Mouse (Mus musculus) spleen, adult 12 weeks (tissue): ENCODE data around the gene Traf3ip2.

Experiments
- DNase-seq: peaks from one replicate; pipeline ENCODE4 v3.0.0; 2022; ENCODE audit warnings: low spot score

Traf3ip2 gene

DNA sequence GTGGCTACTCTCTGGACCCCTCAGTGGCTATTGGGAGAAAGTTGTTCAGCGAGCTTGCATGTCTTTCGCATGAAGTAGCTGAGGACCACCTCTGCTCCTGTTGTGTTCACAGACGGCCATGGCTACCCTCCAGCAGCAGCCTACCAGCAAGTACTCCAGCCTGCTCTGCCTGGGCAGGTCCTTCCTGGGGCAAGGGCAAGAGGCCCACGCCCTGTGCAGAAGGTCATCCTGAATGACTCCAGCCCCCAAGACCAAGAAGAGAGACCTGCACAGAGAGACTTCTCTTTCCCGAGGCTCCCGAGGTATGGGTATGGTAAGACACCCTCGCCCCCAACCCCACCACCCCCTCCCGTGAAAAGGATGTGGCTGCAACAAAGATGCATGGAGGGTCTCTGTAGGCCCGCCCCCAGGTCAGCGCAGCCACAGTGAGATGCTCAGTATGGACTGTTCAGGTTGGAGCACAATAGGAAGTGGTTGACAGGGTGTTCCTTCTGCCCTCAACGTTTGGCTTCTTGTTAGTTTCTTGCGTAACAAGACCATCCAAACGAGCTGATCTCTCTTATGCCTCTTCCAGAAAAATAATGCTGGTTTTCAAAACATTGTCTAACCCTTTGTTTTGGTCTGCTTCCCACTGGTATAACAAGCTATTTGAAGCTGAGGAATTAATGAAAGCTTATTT is 21.8 kb downstream of the Traf3ip2 start:
- DNase-seq = no peak

DNA sequence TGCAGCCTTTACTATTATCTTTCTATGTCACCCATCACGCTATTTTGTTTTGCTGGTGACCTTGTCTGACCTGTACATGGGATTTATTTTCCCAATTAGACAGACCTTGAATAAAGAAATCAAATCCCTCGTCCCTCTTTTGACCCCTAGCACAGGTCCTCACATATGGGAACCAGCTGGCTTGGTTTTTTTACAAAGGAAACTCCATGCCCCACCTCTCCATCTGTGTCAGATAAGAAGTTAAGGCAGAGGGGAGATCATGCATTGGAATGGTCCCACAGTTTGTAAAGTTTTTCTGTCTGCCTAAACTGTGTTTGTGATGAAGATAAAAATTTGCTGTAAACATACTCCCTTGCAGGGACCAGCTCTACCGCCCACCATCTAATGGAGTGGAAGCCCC is 26.1 kb downstream of the Traf3ip2 start:
- no peak for DNase-seq

DNA sequence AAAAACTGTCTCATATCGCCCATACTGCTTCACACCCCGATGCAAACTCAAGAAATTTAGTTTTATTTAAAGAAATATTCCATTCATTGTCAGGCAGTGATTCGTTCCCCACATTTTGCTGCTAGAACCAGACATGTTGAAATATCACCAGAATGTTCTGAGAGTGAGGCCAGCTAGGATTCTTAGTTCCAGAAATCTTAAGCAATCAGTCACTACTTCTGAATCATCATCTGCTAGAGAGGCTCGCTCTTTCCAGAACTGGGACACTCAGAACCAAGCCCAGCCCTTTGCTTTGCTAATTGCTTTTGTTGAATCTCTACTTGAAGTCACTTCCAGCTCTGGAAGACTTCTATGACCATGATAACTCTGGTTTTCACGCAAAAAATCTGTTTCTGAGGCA is 27.0 kb downstream of the Traf3ip2 start:
- DNase-seq = no peak

DNA sequence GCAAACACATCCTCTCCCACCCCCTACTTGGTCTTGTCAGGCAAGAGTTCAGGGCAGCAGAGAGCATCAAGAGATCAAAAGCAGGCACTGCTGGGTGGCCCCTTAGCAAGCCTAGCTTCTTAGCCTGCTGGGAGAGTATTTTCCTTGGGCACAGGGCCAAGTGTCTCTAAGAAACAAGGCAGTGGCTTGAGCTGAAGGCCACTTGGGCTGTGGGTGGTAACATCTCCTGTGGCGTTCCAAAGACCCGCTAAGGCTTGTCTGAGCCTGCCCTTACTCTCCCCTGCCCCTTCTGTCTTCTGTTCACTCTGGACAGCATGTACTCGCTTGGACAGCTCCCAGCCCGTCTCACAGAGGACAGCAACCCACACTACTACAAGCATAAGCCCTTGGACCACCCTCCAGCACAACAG is 28.1 kb downstream of the Traf3ip2 start:
- no peak for DNase-seq

DNA sequence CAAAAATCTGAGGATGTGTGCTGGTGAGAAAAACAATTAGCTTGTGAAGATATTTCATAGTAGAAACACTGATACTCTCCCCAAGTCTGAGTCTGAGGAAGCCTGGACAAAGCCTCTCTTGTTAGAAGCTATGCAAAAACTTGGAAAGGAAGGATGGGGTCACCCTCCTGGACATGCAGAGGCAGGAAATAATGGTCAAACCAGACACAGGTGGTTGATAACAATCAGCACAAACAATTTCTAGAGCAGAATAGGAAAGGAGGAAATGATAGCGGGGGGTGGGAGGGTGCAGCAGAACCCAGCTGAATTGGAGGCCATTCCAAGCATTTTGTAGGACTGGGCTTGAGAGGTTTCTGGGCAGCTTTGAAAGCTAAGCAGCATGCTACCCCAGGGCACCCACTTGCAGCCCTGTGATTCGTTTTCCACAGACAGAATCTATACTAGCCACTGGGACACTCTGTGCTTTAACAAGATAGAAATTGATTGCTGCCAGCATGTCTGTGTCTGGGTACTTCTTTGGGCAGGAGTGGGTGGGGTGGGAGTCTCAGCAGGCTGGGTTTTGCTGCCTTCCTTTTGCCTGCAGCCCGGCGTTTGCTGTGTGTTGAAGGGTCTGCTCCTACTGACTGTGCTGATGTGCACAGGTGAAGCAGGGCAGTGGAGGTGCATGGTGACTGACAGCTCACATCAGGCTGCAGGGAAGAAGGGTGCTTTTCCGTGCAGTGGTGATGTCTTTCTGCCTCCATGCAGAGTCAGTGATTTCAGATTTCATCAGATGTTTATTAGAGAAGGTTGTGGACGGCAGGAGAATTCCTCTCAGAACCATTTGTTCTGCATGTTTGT is 33.3 kb downstream of the Traf3ip2 start:
- no peak for DNase-seq

DNA sequence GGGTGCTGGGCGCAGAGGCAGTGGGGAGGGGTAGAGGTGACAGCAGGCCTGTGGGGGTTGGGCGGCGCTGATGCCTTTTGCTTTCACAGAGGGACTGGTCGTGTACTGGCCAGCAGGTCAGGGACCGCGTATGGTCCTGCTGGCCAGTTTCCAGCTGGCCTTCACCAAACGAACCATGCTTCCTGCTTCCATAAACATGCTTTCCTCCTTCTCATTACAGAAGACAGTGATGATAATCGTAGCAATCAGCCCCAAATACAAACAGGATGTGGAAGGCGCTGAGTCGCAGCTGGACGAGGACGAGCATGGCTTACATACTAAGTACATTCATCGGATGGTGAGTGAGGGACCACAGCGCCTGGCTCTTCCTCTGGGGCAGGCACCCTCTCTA is 33.9 kb downstream of the Traf3ip2 start:
- no peak for DNase-seq

DNA sequence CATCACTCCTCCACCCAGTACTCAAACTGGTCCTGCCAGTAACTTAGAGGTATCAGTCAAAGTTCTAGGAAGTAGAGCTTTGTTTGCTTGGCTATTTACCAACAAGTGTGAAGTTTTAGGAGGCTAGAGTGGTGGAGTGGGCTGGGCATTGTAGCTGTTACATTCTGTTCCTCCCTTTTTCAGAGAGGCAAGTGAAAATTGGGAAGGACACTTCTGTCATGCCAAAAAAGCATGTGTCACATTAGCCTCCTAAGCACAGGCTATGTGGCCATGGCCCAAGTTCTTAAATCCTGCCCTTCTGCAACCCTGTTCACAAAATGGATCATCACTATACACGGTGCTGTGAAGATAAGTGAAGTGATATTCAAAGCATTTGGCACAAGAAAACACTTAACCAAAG is 34.4 kb downstream of the Traf3ip2 start:
- DNase-seq = no peak

DNA sequence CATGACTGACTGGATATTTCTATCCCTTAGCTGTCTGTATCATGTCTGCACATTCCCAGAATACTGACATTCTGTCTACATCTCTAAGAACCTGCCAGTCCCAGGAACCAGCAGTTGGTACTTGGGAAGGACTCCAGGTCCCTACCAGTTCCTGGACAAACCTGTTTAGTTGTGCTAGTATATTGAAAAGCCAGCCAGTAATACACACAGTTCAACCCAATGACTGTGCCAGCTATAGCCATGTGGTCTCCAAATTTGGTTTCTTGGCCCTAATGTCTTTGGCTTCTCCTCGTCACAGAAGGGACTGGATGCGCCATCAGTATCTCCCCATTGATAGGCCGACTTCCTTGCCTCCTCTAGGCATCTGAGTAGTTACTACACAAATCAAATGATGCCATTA is 35.5 kb downstream of the Traf3ip2 start:
- DNase-seq = no peak

DNA sequence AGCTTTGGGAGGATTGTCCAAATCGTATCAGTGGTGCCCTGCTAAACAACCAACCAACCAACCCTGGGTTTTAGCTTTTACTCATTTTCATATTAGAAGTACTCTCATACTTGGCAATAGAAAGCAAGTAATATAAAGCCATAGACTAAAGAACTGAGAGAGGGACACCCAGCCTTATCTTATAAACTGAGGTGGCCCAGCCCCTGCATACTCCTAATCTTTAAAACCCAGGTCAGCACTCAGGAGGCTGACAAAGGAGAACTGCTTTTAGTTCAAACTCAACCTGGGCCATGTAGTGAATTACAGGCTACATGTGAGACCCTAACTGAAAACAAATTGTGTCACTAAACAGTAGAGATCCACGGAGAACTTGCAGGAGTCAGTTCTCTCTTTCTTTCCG is 36.8 kb downstream of the Traf3ip2 start:
- no peak for DNase-seq

DNA sequence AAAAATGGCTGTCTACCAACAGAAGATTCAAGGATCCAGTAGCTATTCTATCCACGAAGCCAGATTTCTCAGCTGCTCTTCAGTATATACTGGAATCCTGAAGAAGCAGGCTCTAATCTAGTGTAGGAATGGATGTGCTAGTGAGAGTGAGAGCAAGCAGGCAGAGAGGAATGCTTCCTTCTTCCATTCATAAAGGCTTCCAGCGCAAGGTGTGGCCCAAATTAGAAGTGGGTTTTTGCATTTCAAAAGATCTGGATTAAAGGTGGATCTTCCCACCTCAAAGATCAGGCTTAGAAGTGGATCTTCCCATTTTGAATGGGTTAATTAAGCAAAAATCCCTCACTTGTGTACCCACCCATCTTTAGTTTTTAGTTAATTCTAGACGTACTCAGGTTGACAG is 37.6 kb downstream of the Traf3ip2 start:
- DNase-seq = no peak

DNA sequence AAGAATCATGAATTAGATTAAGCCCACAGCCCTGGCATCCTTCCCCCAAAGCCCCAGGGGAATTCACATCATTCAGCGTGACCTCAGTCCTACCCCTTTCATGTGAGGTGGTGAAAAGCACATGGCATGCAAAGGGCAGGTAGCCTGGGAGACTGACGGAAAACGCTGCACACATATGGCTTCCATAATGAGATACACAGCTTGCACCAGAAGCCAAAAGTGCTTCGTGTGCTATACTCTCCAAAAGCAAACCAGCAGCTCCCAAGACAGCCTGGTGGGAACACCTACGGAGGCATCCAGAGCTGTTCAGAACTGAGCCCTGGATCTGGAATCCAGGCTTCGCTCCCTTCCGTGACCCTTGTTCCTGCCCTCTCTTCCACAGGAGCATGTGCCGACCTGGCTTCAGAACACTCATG is 41.3 kb downstream of the Traf3ip2 start:
- DNase-seq = no peak

DNA sequence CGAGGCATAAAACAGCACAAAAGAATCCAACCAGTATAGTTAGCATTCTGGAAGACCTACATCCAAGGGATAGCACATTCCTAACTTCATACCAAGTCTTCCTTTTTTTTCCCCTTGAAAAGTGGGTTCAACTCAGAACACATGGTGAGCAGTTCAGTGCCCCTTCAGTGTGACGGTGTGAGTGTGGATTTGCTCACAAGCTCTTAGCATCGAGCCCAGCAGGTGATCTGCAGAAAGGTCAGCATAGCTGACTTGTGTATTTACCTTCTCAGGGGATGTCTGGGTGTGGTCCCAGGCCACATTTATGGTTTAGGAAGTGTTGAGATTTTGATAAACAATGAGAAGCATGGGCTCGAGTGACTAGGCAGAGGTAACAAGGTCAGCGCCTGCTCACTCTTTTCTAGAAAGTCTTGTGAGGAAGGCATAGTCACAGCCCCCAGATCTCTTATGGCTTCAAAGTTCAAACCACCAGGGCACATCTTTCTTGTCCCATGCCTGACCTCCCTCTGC is 46.2 kb downstream of the Traf3ip2 start:
- DNase-seq = no peak

DNA sequence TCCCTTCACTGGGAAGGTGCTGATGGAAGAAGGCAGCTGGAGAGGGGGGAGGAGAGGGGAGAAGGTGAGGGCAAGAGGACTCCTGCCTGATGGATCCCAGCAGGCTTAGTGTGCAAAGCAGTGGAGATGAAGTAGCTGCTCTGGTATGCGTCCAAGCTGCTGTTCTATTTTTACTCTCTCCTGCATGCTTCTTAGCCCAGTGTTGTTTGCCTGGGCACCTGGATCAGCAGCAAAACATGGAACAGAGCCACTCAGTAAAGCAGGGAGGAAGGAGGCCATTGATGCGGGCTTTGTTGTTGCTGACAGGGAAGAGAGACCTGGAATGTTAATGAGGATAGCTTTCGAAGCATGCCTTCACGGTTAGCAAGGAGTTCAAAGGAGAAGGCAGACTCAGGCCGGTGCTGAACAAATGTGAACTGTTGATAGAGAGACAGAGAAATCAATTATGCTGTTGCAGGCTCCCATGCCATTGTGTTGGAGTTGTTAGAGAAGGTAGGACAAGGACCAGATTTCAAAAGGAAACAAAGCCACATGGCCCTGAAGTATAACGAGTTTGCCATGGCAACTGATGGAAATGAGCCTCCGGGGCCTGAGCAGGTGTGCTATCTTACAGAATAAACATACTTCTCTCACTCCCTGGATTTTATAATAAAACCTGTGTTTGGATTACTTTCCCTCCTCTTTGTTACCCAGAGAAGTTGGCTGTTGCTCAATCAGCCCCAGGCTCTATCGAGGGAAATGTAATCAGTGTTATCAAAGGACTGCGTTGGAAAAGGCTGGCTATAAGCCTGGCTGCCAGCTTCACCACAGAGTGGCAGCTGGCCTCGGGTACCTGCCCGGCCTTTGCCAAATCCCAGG is 46.9 kb downstream of the Traf3ip2 start:
- DNase-seq = no peak

DNA sequence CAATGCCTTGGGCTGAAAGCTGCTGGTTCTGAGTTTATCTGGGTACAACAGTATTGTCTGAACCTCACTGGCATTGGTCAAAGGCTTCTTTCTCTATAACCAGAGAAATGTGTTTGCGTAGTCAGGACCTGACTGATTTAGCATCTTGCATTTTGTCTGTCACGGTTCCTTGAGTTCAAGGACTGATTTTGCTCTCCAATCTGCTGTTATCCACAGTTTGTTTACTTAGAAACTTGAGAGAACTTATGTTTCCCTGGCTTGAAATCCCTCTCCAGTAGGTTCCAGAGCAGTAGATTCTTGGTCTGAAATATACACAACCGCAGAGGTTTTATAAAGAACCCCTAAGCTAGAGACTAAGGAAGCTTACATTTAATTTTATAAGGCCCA is 47.5 kb downstream of the Traf3ip2 start:
- no peak for DNase-seq

DNA sequence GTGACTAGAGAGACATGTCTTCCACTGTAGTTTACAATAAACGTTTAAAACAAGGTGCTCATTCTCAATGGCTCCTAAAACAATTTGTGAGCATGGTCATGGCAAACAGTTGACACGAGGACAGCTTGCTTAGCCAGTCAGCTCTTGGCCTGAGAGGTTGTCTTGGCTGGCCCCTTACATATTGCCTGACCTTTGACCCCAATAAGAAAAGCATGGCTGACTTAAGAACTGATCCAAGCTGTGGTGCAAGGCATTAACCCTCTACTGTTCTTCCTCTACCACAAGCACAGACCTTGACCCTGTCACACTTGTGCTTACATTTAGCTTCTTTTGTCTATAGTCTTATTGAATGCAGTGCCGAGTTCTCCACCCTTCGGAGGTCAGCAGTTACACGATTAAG is 48.0 kb downstream of the Traf3ip2 start:
- no peak for DNase-seq

DNA sequence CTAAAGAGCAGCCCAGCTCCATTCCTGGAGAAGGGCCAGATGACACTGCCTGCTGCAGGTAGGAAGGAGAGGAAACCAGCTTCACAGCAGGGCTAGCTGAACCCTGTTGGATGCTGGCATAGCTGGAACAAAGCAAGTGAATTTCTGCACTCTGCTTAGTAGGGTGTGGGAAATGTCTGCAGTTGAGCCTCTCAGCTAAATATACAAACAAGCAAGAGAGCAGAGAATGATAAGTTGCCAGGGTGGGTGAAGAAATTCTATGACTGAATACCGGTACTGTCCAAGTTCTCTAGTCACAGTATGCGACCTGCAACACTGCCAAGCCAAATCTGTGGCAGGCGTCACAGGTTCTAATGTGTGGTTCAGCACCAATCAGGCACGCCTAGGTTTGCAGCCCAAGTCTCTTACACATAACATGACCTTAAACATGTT is 52.4 kb downstream of the Traf3ip2 start:
- DNase-seq = no peak

DNA sequence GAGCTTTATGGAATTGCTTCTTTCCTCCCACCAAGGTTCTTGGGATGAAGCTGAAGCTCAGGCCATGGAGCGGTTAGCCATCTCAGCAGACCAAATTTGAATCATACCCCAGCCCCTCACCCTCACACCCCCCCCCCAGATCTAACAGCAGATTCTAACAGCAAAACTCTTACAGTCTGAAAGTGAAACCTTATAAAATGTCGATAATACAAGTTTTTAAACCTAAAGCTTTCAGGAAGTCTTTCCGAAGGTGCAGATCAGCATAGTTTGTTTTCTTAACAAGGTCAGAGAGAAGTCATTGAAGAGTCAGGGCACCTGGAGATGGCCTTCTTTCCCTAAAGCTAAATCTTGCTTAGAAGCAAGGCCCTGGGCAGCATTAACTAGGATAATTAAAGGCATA is 53.3 kb downstream of the Traf3ip2 start:
- DNase-seq = no peak

DNA sequence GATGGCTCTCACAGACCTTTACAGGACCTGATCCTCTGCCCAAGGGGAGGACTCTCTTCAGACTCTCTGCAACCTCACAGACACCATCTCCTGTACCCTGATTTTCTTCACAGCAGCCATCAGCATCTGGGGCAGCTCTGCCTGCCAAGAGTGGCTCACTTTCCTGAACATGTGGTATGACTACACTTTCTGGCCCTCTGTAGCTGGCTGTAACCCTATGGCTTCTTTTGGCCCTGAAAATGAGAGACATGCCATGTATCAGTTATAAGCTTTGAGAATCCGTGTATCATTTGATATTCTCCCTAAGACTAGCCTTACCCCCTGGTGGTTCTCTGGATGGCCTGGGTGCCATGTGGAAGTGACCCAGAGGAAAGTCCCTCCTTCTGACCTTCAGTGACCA is 58.7 kb downstream of the Traf3ip2 start:
- no peak for DNase-seq

DNA sequence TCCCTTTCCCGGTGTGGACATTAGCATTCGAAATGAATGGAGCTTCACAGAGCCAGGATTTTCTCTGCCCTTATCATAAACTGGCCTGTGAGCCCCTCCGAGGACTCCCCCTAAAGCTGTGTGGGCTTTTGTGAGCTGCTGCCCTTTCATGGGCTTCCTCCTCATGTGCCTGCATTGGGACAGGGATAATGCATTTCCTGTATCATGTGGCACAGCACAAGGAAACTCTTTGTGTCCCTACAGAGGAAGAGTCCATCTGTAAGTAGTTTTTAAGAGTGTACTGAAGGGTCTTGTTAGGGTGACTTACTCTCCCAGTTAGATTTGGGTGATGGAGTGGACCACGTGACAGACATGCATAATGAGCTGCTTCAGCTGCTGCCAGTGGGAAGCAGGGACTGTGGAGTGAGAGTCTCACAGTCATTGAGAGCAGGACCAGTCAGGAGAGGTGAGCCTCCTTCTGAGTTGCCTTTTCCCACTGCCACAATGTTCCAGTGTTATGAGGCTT is 59.9 kb downstream of the Traf3ip2 start:
- DNase-seq = no peak

DNA sequence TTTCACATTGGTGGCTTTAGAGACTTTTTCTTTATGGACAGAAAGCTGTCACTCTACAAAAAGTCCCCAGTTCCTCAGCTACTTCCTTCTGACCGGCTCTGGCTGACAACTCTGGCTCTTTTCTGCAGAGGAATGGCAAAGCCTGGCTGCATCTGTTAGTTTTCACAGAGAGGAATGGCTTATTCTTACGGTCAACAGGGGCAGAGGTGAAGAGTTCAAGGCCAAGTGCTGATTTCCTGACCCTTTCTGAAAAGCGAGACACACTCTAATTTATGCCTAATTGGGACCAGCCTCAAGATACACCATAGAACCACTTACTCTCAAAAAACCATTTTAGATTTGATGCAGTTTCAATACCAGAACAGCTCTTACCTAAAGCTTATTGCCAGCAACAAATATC is 61.4 kb downstream of the Traf3ip2 start:
- DNase-seq = no peak

DNA sequence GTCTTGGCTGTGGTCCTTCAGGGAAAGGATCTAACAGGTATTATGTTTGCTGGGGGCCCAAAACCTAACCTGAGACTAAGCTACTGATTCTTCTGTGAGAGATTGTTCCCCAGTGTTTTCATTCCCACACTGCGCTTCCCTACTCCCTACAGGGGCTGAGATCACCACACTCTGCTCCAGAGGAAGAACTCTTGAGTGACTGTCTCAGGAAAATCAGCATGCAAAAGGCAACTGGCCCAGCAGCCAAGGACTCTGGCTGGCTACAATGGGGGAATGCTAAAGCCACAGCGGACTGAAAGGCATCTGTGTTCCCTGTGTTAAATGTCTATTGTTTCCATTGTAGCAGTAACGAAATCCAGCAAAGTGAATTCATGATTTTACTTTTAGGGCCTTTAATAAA is 62.0 kb downstream of the Traf3ip2 start:
- DNase-seq = no peak

DNA sequence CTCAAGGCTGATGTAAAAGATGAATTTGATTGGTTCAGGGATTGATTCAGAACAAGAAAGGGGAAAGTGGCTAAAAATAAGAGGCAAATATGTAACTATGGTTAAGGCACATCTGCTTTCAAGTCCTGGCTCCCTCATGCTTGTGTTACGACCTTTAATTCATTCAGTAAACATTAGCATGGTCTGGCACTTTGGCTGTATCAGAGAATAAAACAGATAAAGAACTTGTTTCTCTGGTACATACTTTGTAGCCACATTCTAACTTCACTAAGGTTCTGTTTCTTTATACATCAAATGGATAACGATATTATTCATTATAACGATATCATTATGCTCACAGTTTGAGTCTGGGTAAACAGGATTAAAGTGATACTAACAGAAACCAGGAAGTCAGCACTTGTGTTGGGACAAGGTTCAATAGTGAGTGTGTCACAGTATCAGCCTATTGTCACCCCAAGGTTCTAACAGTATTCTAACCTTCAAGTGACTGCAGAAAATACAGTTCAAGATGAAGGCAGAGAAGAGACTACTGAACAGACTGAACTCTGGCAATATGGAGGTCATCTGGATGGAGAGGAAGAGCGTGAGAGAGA is 65.6 kb downstream of the Traf3ip2 start:
- DNase-seq = no peak
